Mouse (Mus musculus) monocyte, adult 59 days (primary cell): ENCODE measurements around the gene Olfr199. TPM values are rescaled to one million over a fixed set of nuclear protein-coding genes. Genes with fewer than 3 reads are reported as not detected.

Source experiments
- total RNA-seq, 2 experiments: library from RNA; stranded (reverse); gene quantifications; one replicate each; pipeline ENCODE4 v1.2.4; 2023

Olfr199 gene
- not detected for total RNA-seq

DNA sequence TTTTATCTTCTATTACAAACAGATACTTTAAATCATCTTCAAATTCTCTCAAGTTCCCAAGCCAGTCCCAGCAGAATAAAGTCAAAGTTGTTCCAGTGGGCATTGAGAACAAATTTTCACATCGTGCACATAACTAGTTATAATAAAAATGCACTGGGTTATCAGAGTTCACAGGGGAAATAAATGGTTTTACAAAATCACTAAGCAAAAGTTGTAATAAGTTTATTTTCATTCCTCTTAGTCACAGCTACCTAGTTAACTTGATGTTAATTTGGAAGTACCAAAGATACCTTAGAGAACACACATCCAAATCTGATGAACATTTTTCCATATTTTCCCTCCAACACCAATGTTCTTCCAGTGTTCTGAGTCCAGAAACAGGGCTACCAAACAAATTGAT lies at the start of gene Olfr199:
Olfr199 (minus strand) TSS at position 101 of the 400 bp plus-strand sequence.

DNA sequence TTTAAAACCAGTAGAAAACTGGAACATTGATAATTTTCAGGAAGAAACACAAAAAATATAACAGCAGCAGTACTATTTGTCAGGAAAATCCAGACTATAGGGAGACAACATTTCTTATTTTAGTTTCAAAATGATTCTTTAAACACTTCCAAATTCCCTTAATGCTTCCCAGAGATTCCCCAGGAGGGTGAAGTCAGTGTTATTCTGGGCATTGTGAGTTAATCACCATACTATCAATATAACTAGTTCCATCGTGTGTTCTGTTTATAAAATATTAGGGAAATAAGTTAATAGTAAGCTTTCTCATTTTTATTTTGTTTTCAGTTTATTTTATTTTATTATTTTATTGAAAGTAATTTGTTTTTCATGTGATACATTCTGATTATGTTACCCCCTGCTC lies 16.1 kb downstream of the Olfr199 start, which contains the start of gene Olfr198:
Olfr198 (minus strand) TSS at position 101 of the 400 bp plus-strand sequence.

GRCm38 (mm10) chr16:59170354-59170753 lies 49.2 kb downstream of the Olfr199 start, which contains the start of gene Olfr196:
TSS of gene Olfr196 (minus strand) at chr16:59170454.

Other genes starting within 250 kb of the Olfr199 start
- gene Olfr183, start 224.4 kb downstream of the Olfr199 start, total RNA-seq: not detected
- not detected for gene Olfr186, start 189.5 kb downstream of the Olfr199 start, total RNA-seq
- gene Olfr187, start 180.0 kb downstream of the Olfr199 start, total RNA-seq: not detected
- gene Olfr190, start 141.8 kb downstream of the Olfr199 start, total RNA-seq: not detected
- gene Olfr191, start 129.9 kb downstream of the Olfr199 start, total RNA-seq: not detected
- gene Olfr193, start 107.9 kb downstream of the Olfr199 start, total RNA-seq: not detected
- not detected for gene Olfr194, start 98.7 kb downstream of the Olfr199 start, total RNA-seq
- not detected for gene Olfr195, start 72.7 kb downstream of the Olfr199 start, total RNA-seq
- gene Olfr196, start 49.3 kb downstream of the Olfr199 start, total RNA-seq: not detected
- gene Olfr198, start 16.2 kb downstream of the Olfr199 start, total RNA-seq: not detected
- gene Olfr201, start 52.9 kb upstream of the Olfr199 start, total RNA-seq: not detected
- not detected for gene Olfr202, start 67.0 kb upstream of the Olfr199 start, total RNA-seq
- not detected for gene Olfr203, start 79.1 kb upstream of the Olfr199 start, total RNA-seq
- gene Olfr204, start 98.5 kb upstream of the Olfr199 start, total RNA-seq: not detected
- not detected for gene Olfr205, start 111.4 kb upstream of the Olfr199 start, total RNA-seq
- not detected for gene Olfr206, start 129.5 kb upstream of the Olfr199 start, total RNA-seq
- not detected for gene Olfr209, start 144.2 kb upstream of the Olfr199 start, total RNA-seq
- not detected for gene Gabrr3, start 187.6 kb upstream of the Olfr199 start, total RNA-seq